Mouse (Mus musculus) embryonic stem cell, embryonic (primary cell): Measurements from ENCODE around the gene Dpy30.
"Not testable (repeated sequence)": the region's sequence is repeated elsewhere in the genome, so short reads cannot be mapped to it uniquely, and the experiment has no call there.

Source experiments
- CTCF ChIA-PET, 4 experiments: fragments of 300-600 bp in 2 of 4; fragments of 350-600 bp in 2 of 4; sonication (Branson Sonifier 250); formaldehyde crosslinking; loops; one replicate each; lab custom pipeline; 2022; ENCODE audit warnings: inconsistent platforms in 2 of 4; lab: Charles Lee
- POLR2A ChIA-PET, 4 experiments: fragments of 300-600 bp in 2 of 4; fragments of 350-600 bp in 2 of 4; sonication (Branson Sonifier 250); formaldehyde crosslinking; loops; one replicate each; lab custom pipeline; 2022; ENCODE audit warnings: antibody characterized with exemption in 4 of 4, inconsistent platforms in 1 of 4; lab: Charles Lee

Dpy30 gene

GRCm38 (mm10) chr17:74300089-74300488 lies 23.7 kb downstream of the Dpy30 start:
- ChIA-PET CTCF (no interaction called here), POLR2A (interaction anchor here in 2 of 4 experiments (0.9 to 1.6 kb wide), 6 partner anchors 9 to 40 kb away, joined by 3 to 8 read pairs (median 4); partner anchors contain the start of gene Spast (in 1 of the 2))

DNA sequence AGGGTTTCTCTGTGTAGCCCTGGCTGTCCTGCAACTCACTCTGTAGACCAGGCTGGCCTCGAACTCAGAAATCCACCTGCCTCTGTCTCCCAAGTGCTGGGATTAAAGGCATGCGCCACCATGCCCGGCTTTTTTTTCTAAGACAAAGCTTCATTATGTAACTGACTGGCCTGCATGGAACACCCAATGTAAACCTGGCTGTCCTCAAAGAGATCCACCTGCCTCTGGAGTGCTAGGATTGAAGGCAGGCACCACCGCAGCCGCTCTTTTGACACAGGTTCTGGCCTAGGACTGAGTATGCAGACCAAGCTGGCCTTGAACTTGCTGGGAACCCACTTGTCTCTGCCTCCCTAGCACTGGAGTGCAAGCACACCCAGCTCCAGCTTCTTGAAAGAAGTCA lies 26.8 kb downstream of the Dpy30 start:
- POLR2A ChIA-PET: interaction anchor here in 2 of 4 experiments (0.6 to 3.6 kb wide), 5 partner anchors 14 to 89 kb away, joined by 3 to 25 read pairs (median 4); no protein-coding TSS in a partner anchor
- CTCF ChIA-PET: not testable (repeated sequence)

- CTCF ChIA-PET: interaction anchor here in 3 of 4 experiments (0.7 to 1.0 kb wide), 9 partner anchors 9 to 1228 kb away, joined by 3 to 7 read pairs (median 4); partner anchors contain the start of gene Srd5a2 (in 1 of the 3)
Measured at GRCm38 (mm10) chr17:74296076-74296823, 27.5 kb downstream of the Dpy30 start.

GRCm38 (mm10) chr17:74295026-74295970 lies 28.4 kb downstream of the Dpy30 start, which contains the start of gene Memo1:
Gene Memo1 (minus strand): TSS chr17:74295521.
- ChIA-PET POLR2A (interaction anchor here in 3 of 4 experiments (0.6 to 3.6 kb wide), 18 partner anchors 9 to 514 kb away, joined by 3 to 25 read pairs (median 4); partner anchors contain the start of gene Spast (in 1 of the 3)), CTCF (interaction anchor here (0.6 to 1.0 kb wide), 9 partner anchors 8 to 1227 kb away, joined by 3 to 7 read pairs (median 3); partner anchors contain the start of gene Srd5a2 (in 1 of the 4))

More at GRCm38 (mm10) chr17:74296076-74296823, 27.5 kb downstream of the Dpy30 start:
- POLR2A ChIA-PET: interaction anchor here in 3 of 4 experiments (0.6 to 3.6 kb wide), 8 partner anchors 15 to 404 kb away, joined by 3 to 25 read pairs (median 4); no protein-coding TSS in a partner anchor

- POLR2A ChIA-PET: interaction anchor here in 3 of 4 experiments (0.6 to 1.8 kb wide), 21 partner anchors 8 to 1037 kb away, joined by 3 to 12 read pairs (median 4); partner anchors contain the start of gene Spast (in 2 of the 3)
- CTCF ChIA-PET: interaction anchor here in 2 of 4 experiments (0.5 to 0.7 kb wide), 4 partner anchors 21 to 70 kb away, joined by 3 to 5 read pairs (median 3); no protein-coding TSS in a partner anchor
Measured at GRCm38 (mm10) chr17:74294426-74295025, 29.2 kb downstream of the Dpy30 start.

- POLR2A ChIA-PET: interaction anchor here in 3 of 4 experiments (0.5 to 1.8 kb wide), 23 partner anchors 8 to 1079 kb away, joined by 3 to 12 read pairs (median 4); partner anchors contain the start of gene Spast (in 2 of the 3)
- CTCF ChIA-PET: interaction anchor here in 2 of 4 experiments (0.5 to 0.7 kb wide), 2 partner anchors 21 to 69 kb away, joined by 3 to 5 read pairs; no protein-coding TSS in a partner anchor
Measured at GRCm38 (mm10) chr17:74293687-74294425, 29.9 kb downstream of the Dpy30 start.

GRCm38 (mm10) chr17:74291640-74292361 lies 31.9 kb downstream of the Dpy30 start:
- CTCF ChIA-PET: interaction anchor here in 1 of 4 experiments (0.6 kb wide), 2 partner anchors 260 to 265 kb away, joined by 3 read pairs; no protein-coding TSS in a partner anchor
- POLR2A ChIA-PET: interaction anchor here in 3 of 4 experiments (0.5 to 2.8 kb wide), 13 partner anchors 9 to 438 kb away, joined by 3 to 8 read pairs (median 4); partner anchors contain the start of gene Birc6 (in 1 of the 3)

GRCm38 (mm10) chr17:74290869-74291268 lies 32.9 kb downstream of the Dpy30 start:
- ChIA-PET POLR2A (interaction anchor here in 2 of 4 experiments (0.7 to 2.8 kb wide), 8 partner anchors 10 to 439 kb away, joined by 3 to 8 read pairs (median 6); no protein-coding TSS in a partner anchor), CTCF (interaction anchor here in 2 of 4 experiments (0.6 kb wide), 2 partner anchors 252 to 259 kb away, joined by 3 to 8 read pairs; no protein-coding TSS in a partner anchor)

DNA sequence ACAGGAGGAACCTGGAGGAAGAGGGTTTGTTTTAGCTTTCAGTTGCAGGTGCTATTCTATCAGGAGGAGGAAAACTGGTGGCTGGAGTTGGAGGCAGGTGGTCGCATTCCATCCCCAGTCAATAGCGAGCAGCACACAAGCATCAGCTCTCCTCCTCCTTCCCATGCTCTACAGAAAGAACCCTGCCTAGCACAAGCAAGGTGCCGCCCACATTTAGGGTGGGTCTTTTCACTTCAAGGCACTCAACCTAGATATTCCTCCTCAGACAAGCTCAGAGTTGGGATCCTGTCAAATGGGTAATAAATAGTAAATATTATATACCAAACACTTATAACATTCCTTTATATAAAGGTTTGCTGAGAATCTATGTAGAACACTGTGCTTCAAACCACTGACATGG lies 33.5 kb downstream of the Dpy30 start:
- ChIA-PET CTCF (no interaction called here), POLR2A (interaction anchor here (0.6 to 2.8 kb wide), 9 partner anchors 9 to 199 kb away, joined by 3 to 9 read pairs (median 5); no protein-coding TSS in a partner anchor)

- ChIA-PET CTCF (interaction anchor here in 1 of 4 experiments (0.5 kb wide), 1 partner anchor 111 kb away, joined by 3 read pairs; no protein-coding TSS in a partner anchor), POLR2A (interaction anchor here in 3 of 4 experiments (0.7 to 2.4 kb wide), 9 partner anchors 8 to 239 kb away, joined by 3 to 9 read pairs (median 4); partner anchors contain the start of gene Birc6 (in 1 of the 3))
Measured at GRCm38 (mm10) chr17:74288626-74289025, 35.1 kb downstream of the Dpy30 start.

GRCm38 (mm10) chr17:74286140-74286730 lies 37.5 kb downstream of the Dpy30 start:
- POLR2A ChIA-PET: interaction anchor here in 2 of 4 experiments (1.0 to 2.9 kb wide), 5 partner anchors 8 to 57 kb away, joined by 3 to 10 read pairs (median 4); no protein-coding TSS in a partner anchor
- CTCF ChIA-PET: interaction anchor here in 1 of 4 experiments (0.6 kb wide), 1 partner anchor 51 kb away, joined by 3 read pairs; no protein-coding TSS in a partner anchor

- ChIA-PET POLR2A (interaction anchor here in 2 of 4 experiments (1.0 to 2.9 kb wide), 6 partner anchors 9 to 57 kb away, joined by 3 to 10 read pairs (median 4); no protein-coding TSS in a partner anchor), CTCF (no interaction called here)
Measured at GRCm38 (mm10) chr17:74285730-74286129, 38.0 kb downstream of the Dpy30 start.

- CTCF ChIA-PET: no interaction called here
Measured at GRCm38 (mm10) chr17:74284397-74285115, 39.2 kb downstream of the Dpy30 start.

GRCm38 (mm10) chr17:74282024-74282423 lies 41.7 kb downstream of the Dpy30 start:
- ChIA-PET POLR2A (interaction anchor here in 1 of 4 experiments (1.6 to 2.0 kb wide), 2 partner anchors 10 to 34 kb away, joined by 5 to 11 read pairs; no protein-coding TSS in a partner anchor), CTCF (no interaction called here)

More at GRCm38 (mm10) chr17:74284397-74285115, 39.2 kb downstream of the Dpy30 start:
- POLR2A ChIA-PET: interaction anchor here in 2 of 4 experiments (1.2 to 2.9 kb wide), 4 partner anchors 8 to 38 kb away, joined by 4 to 10 read pairs (median 6); no protein-coding TSS in a partner anchor
